Mouse (Mus musculus) heart, embryonic 11.5 days (tissue): ENCODE results near the gene Gm49369. TPM values are rescaled to one million over a fixed set of nuclear protein-coding genes. Genes with fewer than 3 reads are reported as not detected.

Experiments
- ATAC-seq: fragments of 200-750 bp; cut with Nextera tagmentation; replicated peaks from 2 replicates; pipeline ENCODE4 v1.8.0; 2017; ENCODE audit warnings: moderate library complexity; ENCODE audit not compliant: insufficient number of reproducible peaks, low FRiP score, low TSS enrichment
- H3K27ac ChIP-seq: fragments of 300-500 bp; sonication (generic); 2 replicates; pipeline ENCODE4 v1.5.1; 2014; ENCODE audit warnings: mild to moderate bottlenecking, low read depth, low read length
- H3K27me3 ChIP-seq: fragments of 300-500 bp; sonication (generic); 2 replicates; pipeline ENCODE4 v1.6.1; 2014; ENCODE audit warnings: mild to moderate bottlenecking, low read length, mixed read lengths; ENCODE audit not compliant: control insufficient read depth, insufficient read depth
- H3K36me3 ChIP-seq: fragments of 300-500 bp; sonication (generic); 2 replicates; pipeline ENCODE4 v1.6.1; 2014; ENCODE audit warnings: mild to moderate bottlenecking, low read length, moderate library complexity, mixed read lengths; ENCODE audit not compliant: control insufficient read depth, insufficient read depth
- H3K4me1 ChIP-seq: fragments of 300-500 bp; sonication (generic); 2 replicates; pipeline ENCODE4 v1.6.1; 2014; ENCODE audit warnings: low read length; ENCODE audit not compliant: control insufficient read depth, insufficient read depth
- H3K4me2 ChIP-seq: fragments of 300-500 bp; sonication (generic); 2 replicates; pipeline ENCODE4 v1.6.1; 2014; ENCODE audit warnings: mild to moderate bottlenecking, moderate library complexity
- H3K4me3 ChIP-seq: fragments of 300-500 bp; sonication (generic); 2 replicates; pipeline ENCODE4 v1.5.1; 2014; ENCODE audit warnings: low read depth, low read length
- H3K9ac ChIP-seq: fragments of 300-500 bp; sonication (generic); 2 replicates; pipeline ENCODE4 v1.6.1; 2014; ENCODE audit warnings: mild to moderate bottlenecking, low read depth, low read length, moderate library complexity
- H3K9me3 ChIP-seq: fragments of 300-500 bp; sonication (generic); replicated peaks from 2 replicates; pipeline ENCODE4 v1.6.1; 2016; ENCODE audit warnings: low read length; ENCODE audit not compliant: control insufficient read depth
- WGBS: fragments of 180-500 bp; shearing (Covaris S2); extraction: QIAGEN DNeasy Blood & Tissue Kit; methylation state at CpG from one replicate; pipeline ENCODE4 v1.1.7; 2014; ENCODE audit not compliant: insufficient replicate concordance; 5-methylcytosine and 5-hydroxymethylcytosine counted together
- polyA plus RNA-seq: library from polyadenylated mRNA; unstranded; fragments of >200 nt; fragmentation: Nextera tagmentation; extraction: Ambion mirVana; gene quantifications from 2 replicates; pipeline ENCODE4 v1.2.1, GENCODE M21; 2014

Gm49369 gene
- polyA plus RNA-seq, 1 experiment from 2014 or later: not detected

DNA sequence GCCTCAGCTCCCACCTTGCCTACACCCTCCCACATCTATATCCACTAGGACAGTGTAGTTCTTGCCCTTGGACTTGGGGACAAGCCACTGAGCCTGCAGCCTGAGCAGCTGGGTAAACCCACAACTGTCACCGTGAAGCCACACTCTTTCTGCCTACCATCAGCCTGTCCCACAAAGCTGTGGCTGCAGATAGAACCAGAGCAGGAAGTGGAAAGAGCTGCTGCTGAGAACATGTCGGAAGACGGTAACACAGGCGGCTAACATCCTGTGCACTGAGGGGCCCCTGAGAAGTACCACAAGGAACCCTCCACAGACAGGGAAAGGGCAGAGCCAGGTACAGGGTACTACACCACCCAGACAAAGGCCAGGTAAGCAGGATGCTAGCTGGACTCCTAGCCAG, 1.3 kb downstream of the Gm49369 start:
- ATAC-seq: no peak
- no peak overlapping the region for H3K4me2 ChIP-seq
- no peak overlapping the region for H3K27ac ChIP-seq
- no peaks in the 10 kb centered on the region for H3K27me3 ChIP-seq
- H3K4me3 ChIP-seq: no peak overlapping the region
- H3K4me1 ChIP-seq: peaks cover 14% of the 10 kb centered on the region
- no peak overlapping the region for H3K9ac ChIP-seq
- peaks cover 72% of the 10 kb centered on the region for H3K36me3 ChIP-seq
- 75% methylated on average over 4 of the region's 4 CpGs for WGBS
- no peaks in the 10 kb centered on the region for H3K9me3 ChIP-seq

DNA sequence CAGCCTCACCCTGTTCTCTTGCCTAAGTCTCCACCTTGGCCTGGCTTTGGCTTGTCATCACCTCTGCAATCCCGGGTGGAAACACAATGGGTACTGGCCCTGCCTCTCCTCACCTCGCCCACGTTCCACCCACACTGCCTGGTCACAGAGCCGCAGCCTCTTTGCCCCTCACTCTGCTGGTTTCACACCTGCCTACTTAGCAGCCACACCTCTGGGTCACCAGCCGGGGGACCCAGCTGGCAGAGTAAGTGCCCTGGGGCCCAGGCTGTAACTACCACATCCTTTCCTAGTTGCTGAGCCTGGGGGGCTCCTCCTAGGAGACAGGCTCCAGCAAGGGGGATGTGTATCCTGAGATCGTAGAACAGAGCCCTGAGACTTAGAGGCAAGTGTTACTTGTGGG, 3.3 kb downstream of the Gm49369 start:
- Histone ChIP-seq H3K4me1 (peaks cover 16% of the 10 kb centered on the region; the same call in 1 of the 2 replicates), H3K4me2 (no peak overlapping the region), H3K27me3 (no peaks in the 10 kb centered on the region), H3K9me3 (no peaks in the 10 kb centered on the region), H3K9ac (no peak overlapping the region), H3K27ac (no peak overlapping the region), H3K4me3 (no peak overlapping the region), H3K36me3 (peaks cover 73% of the 10 kb centered on the region)
- WGBS: 54% methylated on average over 6 of the region's 6 CpGs
- ATAC-seq: no peak

DNA sequence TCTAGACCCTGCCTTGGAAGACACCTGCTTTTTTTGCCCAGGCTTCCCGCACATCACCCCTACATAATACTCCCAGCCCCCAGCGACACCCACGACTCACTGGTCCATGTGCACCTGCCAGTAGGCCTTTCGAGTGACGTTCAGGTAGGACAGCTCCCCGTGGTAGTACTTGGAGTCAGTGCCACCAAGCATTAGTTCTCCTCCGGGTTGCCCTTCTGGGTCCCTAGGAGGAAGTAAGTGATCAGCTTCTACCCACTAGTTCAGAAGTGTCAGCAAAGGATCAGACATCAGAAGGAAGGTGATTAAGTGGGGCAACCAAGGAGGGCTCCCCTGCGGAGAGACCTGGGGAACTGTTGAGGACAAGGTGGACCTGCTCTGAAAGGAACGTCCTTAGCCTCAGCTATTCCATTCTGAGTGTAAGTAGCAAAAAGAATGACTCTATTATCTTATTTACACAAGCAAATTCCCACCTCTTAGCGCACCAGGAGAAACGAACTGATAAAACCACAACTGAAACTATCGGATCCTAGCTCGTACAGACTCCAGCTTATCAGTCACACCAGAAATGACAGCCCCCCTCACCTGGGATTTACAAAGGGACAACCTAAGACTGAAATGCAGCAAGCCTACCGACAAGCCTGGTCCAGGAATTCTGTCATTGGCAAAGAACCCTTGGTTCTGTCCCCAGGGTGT, 5.1 kb downstream of the Gm49369 start:
- WGBS: 76% methylated on average over 14 of the region's 14 CpGs
- peak; percentile 52 for ATAC-seq
- peak overlapping the region; percentile 22; the same call in 1 of the 2 replicates for H3K9ac ChIP-seq
- peak overlapping the region; percentile 73 for H3K27ac ChIP-seq
- peaks cover 21% of the 10 kb centered on the region for H3K4me1 ChIP-seq
- no peaks in the 10 kb centered on the region for H3K9me3 ChIP-seq
- peaks cover 3% of the 10 kb centered on the region; the same call in 1 of the 2 replicates for H3K27me3 ChIP-seq
- H3K4me2 ChIP-seq: peak overlapping the region; percentile 16; the same call in 1 of the 2 replicates
- H3K4me3 ChIP-seq: no peak overlapping the region
- H3K36me3 ChIP-seq: peaks cover 58% of the 10 kb centered on the region

DNA sequence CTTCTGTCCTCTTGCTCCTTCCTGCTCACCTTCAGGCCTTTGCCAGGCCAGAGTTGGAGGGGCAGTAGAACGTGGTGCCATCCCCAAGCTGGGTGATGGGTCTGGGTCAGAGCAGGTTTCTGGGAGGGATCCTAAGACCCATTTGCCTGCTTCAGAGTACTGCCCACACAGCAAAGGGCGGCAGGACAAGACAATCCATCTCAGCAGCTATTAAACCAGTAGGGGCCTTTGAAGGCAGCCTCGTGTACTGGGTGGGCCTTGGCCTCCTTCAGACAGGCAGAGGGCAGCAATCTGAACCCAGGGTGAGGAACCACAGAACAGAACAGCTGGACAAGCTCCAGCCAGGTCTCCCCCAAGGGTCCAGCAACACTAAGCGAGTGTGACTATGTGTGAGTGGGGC, 6.4 kb downstream of the Gm49369 start:
- no peak overlapping the region for H3K4me3 ChIP-seq
- H3K9me3 ChIP-seq: no peaks in the 10 kb centered on the region
- peaks cover 47% of the 10 kb centered on the region for H3K36me3 ChIP-seq
- no peak overlapping the region for H3K27ac ChIP-seq
- WGBS: 80% methylated on average over 4 of the region's 4 CpGs
- peaks cover 5% of the 10 kb centered on the region; the same call in 1 of the 2 replicates for H3K27me3 ChIP-seq
- no peak overlapping the region for H3K4me2 ChIP-seq
- no peak for ATAC-seq
- no peak overlapping the region for H3K9ac ChIP-seq
- H3K4me1 ChIP-seq: peaks cover 28% of the 10 kb centered on the region

DNA sequence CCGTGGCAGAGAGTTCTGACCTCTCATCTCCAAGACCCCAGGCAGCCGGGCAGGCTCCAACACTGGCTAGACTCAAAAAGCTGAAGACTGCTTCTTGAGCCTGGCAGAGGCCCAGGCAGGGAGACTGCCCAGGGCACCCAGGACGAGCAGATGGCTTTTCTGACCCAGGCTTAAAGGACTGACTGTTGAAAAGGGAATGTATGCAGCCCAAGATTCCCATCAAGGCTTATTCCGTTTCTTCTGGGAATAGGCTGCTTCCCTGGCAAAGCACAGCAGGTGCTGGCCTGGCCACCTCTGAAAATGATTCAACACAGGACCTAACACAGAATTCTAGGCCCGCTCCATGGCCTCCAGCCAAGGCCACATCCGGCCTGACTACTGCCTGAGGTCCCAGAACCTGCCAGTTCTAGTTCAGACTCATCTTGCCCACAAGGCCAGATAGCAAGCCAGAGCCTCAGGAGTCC, 7.2 kb downstream of the Gm49369 start:
- Histone ChIP-seq H3K36me3 (peaks cover 40% of the 10 kb centered on the region), H3K27ac (no peak overlapping the region), H3K27me3 (peaks cover 5% of the 10 kb centered on the region; the same call in 1 of the 2 replicates), H3K9ac (0 out of 2 replicates have a peak overlapping the region, but pooled peaks have one; percentile 3), H3K4me2 (no peak overlapping the region), H3K4me1 (peaks cover 30% of the 10 kb centered on the region), H3K9me3 (no peaks in the 10 kb centered on the region), H3K4me3 (no peak overlapping the region)
- 78% methylated on average over 6 of the region's 6 CpGs for WGBS
- ATAC-seq: no peak

DNA sequence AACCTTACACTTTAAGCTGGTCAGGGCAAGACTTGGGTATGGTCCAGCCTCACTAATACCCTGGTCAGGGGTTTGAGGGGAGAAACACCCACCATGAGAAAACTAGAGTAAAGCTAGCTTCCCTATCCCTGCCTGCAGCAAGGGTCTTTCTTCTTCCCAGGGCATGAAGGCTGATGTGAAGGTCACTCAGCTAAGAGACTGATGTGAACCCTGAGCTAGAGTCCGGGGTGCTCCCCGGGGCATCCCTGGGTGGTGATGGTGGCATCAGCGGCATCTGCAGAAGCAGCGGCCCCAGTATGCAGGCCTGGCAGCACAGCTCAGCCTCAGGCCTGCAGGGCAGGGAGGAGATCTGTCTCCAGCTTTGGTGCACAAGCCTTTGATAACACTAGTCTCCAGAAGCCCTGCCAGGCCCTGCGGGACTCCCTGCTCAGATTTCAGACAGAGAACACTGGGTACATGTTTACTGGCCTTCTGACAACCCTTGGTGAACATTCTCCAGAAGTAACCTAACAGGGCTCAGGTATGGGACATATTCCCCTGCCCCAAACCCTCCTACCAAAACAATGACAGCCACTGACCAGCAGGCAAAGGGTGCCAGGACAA, 8.0 kb downstream of the Gm49369 start:
- no peaks in the 10 kb centered on the region for H3K9me3 ChIP-seq
- H3K4me1 ChIP-seq: peaks cover 30% of the 10 kb centered on the region
- H3K9ac ChIP-seq: no peak overlapping the region
- H3K4me3 ChIP-seq: no peak overlapping the region
- WGBS: 78% methylated on average over 5 of the region's 5 CpGs
- H3K4me2 ChIP-seq: no peak overlapping the region
- ATAC-seq: no peak
- H3K27ac ChIP-seq: no peak overlapping the region
- H3K27me3 ChIP-seq: peaks cover 5% of the 10 kb centered on the region; the same call in 1 of the 2 replicates
- H3K36me3 ChIP-seq: peaks cover 32% of the 10 kb centered on the region

DNA sequence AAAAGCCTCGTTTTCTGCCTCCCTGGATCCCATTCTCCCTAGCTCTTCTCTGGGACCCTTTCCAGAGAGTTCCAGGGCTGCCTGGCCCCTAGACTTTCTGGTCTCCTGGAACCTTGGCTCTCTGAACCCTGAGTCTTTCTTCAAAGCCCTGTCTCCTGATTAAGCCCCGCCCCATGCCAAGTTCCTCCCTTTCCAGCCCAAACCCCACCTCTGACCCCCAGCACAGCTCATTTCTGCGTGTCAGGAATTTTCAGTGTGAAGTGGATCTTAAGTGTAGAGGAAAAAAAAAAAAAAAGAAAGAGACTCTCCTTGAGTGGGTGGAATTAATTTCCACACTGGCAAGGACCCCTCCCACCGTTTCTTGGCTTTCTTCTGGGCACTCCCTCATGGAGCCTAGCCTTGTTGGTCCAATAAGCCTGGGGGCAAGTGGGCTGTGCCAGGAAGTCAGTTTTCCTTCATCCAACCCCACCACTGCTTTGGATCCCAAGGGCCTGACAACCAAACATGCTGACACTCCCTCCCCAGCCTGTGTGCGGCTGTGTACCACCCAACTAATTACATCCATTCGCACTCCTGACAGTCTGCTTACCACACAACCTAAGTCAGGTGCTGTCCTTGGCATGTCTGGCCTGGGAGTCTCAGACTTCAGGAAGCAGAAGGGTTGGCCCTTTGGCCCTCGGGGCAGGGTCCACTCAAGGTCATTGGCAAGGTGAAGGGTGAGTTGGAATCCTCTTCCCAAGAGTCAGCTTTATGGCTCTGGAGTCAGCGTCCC, 8.6 kb downstream of the Gm49369 start, which contains the start of gene Ifitm10:
Gene Ifitm10, minus strand, starts transcription at position 113 of the 772 bp plus-strand sequence.
- no peak for ATAC-seq
- Histone ChIP-seq H3K9me3 (no peaks in the 10 kb centered on the region), H3K9ac (no peak within 1 kb of the TSS), H3K27ac (no peak within 1 kb of the TSS), H3K4me3 (peak within 1 kb of the TSS; percentile 52), H3K4me1 (peaks cover 28% of the 10 kb centered on the region), H3K36me3 (peaks cover 26% of the 10 kb centered on the region), H3K4me2 (peak within 1 kb of the TSS; percentile 95), H3K27me3 (peaks cover 5% of the 10 kb centered on the region; the same call in 1 of the 2 replicates)
- WGBS: 70% methylated on average over 8 of the region's 8 CpGs

DNA sequence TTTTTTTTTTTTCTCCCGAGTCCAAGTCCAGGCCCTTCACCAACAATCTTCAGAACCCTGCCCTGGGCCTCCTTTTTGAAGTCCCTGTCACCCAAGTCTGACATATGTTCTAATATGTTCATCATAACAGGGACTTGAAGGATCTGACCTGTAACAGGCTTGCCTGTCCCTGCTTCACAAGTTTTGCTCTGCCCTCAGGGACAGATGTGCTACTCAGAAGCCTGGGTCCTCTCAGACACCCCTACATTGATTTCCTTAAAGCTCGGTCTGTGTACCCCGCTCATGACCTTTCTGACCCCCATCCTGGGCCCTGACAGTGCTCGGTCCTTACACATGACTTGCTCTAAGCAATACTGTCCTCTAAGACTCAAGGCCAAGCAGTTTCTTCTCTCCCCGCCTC, 9.4 kb downstream of the Gm49369 start:
- Histone ChIP-seq H3K9me3 (no peaks in the 10 kb centered on the region), H3K4me1 (peaks cover 24% of the 10 kb centered on the region), H3K27ac (no peak overlapping the region), H3K4me2 (peak overlapping the region; percentile 95; the same call in 1 of the 2 replicates), H3K9ac (no peak overlapping the region), H3K4me3 (no peak overlapping the region), H3K36me3 (peaks cover 18% of the 10 kb centered on the region), H3K27me3 (peaks cover 5% of the 10 kb centered on the region; the same call in 1 of the 2 replicates)
- 79% methylated on average over 5 of the region's 5 CpGs for WGBS
- no peak for ATAC-seq
